Mouse (Mus musculus): ENCODE measurements at regions not wholly inside any gene's neighbourhood (a gene's known extent, or its start where the extent isn't known, plus 50 kb on each side); places are given as distances from the start of the nearest gene placed in this dataset.
"Not testable (repeated sequence)": the region's sequence is repeated elsewhere in the genome, so short reads cannot be mapped to it uniquely, and the experiment has no call there.

DNA sequence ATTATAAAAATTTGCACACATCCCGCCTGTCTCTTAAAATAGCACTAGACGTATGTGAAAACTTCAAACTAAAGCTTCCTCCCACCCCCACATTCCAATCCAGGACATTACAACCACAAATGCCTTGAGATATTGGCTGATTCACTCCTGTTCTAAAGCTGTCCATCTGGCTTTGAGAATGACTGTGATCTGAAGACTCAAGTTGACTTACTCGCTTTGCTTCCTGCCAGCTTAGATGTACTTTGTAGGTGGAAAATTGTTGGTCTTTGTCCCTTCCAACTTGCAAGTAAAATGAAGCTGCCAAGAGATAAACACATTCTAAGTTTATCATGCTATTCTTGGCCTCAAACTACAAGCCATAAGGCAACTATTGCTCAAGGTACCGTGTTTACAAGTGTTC lies 779.7 kb downstream of the Cetn3 start:
- DNase-seq (ENCODE audit: low spot score in 2 of 2), result peak in 1 of 2 experiments; percentile 18
- intact Hi-C loops (cut with DNase I), result no loop called here

DNA sequence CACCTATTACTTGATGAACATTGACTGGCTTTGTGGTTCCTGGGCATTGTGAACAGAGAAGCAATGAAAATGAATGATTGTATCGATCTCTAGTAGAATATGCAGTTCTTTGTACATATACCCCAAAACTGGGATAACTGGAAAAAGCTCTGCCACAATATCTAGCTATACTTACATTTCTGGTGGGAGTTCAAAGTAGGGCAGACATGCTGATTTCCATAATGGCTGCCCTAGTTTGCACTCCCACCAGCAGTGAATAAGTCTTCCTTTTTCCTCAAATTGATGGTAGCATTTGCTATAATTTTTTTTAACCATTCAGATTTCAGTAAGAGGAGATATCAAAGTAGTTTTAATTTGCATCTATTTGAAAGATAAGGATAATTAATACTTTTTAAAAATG lies 788.0 kb downstream of the Cetn3 start:
- no peak for DNase-seq (ENCODE audit: low spot score in 2 of 2)
- intact Hi-C loops (cut with DNase I), result no loop called here

DNA sequence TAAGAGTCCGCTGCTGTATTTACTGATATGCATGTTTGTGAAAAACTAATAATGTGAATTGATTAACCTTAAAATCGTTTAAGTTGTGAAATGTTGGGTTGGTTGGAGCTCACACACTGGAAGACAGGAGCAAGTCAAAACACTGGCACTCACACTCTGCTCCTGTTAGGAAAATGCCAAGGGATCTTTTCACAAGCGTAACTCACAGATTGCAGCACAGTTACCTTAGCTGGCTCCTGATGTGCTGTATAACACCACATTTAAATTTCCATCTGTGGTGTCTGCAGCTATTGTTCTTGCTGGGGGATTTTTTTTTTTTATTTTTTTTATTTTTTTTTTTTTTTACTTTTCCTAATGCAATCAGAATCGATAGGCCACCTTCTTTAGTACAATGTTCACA lies 795.1 kb downstream of the Cetn3 start:
- no peak for DNase-seq (ENCODE audit: low spot score in 2 of 2)
- intact Hi-C loops (cut with DNase I), result no loop called here

DNA sequence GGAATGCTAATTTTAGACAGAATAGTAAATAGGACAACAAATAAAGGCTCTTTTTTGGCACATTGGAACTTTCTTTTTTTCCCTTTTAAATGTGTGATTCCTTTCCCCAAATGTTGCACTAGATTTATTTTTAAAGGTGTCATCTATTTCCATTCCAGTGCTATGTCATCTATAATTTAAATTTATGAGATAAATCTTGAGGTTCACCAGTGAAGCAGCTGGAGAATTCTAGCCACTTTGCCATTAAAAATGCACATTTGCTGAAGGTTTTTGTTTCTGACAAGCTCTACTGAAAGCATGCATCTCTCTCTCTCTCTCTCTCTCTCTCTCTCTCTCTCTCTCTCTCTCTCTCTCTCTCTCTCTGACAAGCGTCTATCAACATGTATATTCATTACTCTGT lies 803.5 kb downstream of the Cetn3 start:
- DNase-seq (ENCODE audit: low spot score in 2 of 2), result no peak
- intact Hi-C loops (cut with DNase I), result loop anchor here (10.0 kb wide), 1 partner anchor 642 kb away; no protein-coding TSS in a partner anchor

DNA sequence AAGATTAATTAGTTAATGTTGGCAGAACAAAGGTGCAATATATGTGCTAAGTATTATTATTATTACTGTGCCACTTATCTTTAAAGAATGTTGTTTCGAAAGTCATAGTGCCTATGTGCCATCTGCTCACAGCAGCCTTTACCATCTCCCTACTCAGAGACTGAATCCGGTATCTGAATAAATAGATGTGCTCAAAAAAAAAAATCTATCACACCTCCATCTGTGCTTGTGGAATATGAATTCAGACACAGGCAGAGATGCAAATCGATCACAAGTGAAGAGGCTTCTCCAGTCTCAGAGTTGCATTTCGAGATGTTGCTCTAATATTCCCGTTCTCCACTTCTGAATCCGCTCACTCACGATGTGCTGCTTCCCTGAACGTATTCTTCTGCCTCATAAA lies 811.0 kb downstream of the Cetn3 start:
- intact Hi-C loops (cut with DNase I), result no loop called here
- peak; percentile 11 to 17 for DNase-seq (ENCODE audit: low spot score in 2 of 2)

DNA sequence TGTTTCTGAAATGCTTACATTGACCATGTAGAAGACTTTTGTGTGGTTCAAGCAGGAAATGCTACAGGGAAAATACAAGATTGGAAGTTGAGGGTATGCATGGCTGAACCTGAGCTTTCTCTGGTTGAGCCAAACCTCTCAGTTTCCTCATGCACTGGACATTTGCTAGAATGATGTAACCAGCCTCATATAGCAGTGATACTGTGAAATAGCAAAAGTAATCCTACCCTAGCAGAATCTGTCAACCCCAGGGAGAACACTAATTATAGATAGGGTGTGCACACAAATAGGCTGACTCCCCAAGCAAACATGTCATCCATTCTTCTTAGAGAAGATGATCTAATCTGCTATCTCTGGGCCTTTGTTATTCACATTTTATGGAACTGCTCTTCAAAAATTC lies 812.7 kb downstream of the Cetn3 start:
- no peak for DNase-seq (ENCODE audit: low spot score in 2 of 2)
- intact Hi-C loops (cut with DNase I), result no loop called here

DNA sequence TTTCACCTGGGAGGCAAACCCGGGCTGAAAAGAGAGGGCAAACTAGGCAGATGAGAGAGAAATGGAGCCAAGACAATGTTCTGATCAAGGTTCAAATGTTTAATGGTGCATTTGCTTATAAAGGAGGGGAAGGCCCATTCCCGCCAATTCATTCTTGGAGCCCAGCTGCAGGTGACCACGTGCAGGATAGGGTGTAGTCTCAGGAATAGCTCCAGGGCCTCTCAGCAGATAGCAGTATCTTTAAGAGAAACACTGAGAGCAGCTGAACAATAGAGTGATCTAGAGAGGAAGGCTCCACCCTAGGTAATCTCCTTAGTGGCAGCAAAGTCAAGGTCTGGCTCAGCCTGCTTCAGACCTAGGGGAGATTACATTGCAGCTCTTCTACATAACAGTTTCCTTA lies 823.0 kb downstream of the Cetn3 start:
- DNase-seq (ENCODE audit: low spot score in 2 of 2); intact Hi-C loops (cut with DNase I): not testable (repeated sequence)

DNA sequence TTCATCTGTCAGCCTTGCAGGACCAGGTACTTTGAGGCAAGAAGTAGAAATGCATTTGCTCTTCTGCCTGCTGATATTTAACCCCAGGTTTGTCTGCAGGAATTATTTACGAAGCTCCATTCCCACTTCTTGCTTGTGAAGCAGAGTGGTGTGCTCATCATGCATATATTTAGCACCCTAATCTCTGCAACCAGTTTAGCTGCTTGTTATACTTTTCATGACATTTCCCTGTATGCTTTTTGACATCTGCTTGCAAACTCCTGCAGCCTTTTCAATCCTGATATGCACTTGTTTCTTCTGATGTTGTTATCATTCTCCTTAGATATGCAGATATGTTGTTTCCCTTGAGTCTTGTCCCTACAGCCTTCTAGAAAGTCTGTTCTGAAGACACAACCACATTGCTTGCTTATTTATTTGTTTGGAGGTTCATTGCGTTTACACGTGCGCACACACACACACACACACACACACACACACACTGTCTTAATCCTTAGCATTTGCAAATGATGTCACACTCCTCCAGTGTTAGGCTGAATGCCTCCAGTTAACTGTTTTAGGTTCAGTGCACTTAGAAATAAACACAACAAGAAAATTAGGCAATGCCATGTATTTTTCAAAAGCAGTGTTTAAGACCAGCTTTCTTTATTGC lies 836.3 kb downstream of the Cetn3 start:
- intact Hi-C loops (cut with DNase I), result no loop called here
- no peak for DNase-seq (ENCODE audit: low spot score in 2 of 2)

DNA sequence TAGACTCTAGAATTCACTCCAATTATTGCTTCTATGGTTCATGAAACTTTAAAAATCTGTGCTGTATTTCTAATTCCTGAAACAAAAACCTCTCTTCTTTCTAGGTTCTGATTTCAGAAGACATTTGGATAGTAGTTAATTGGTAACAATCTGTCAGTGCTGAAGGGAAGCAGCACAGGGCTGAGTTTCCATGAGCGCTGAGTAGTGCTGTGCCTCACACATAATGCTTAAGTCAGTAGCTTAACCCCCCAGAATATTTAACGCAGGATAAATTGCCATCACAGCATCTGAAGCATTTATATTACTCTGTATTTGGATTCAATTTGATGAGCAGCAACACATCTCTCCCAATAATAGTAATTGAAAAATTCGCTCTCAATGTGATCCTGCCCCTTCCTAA lies 837.2 kb downstream of the Cetn3 start:
- no peak for DNase-seq (ENCODE audit: low spot score in 2 of 2)
- intact Hi-C loops (cut with DNase I), result no loop called here

DNA sequence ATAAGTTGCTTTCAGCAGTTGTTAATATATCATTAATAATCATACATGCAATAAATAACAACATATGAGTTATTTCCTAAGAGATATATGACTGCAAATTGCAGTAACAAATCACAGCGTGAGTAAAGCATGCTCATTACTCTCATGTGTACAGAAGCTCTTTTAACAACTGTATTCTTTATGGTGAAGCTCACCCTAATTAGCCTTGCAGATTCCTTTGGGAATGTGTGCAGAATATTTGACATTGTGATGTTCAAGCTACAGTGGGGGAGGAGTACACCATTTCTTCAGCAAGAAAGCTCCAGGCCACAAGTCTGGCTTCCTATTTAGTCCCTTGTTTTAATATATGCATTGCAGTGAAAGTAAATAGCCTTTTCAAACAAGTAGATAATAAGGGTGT lies 837.9 kb downstream of the Cetn3 start:
- intact Hi-C loops (cut with DNase I), result no loop called here
- DNase-seq (ENCODE audit: low spot score in 2 of 2), result no peak

DNA sequence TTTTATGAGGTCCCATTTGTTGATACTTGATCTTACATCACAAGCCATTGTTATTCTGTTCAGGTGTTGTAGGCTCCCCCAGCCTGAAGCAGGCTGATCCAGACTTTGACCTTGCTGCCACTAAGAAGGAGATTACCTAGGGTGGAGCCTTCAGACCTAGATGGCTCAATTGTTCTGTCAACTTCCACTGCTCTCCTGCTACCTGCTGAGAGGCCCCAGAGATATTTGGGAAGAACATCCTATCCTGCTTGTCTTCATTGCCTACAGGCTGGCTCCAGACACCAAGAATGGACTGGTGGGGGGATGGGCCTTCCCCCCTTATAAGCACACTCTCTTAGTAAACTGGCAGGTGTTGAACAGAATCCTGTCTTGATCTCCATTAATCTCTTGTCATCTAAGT lies 845.9 kb downstream of the Cetn3 start:
- DNase-seq (ENCODE audit: low spot score in 2 of 2); intact Hi-C loops (cut with DNase I): not testable (repeated sequence)

All from left cerebral cortex, postnatal 36 days (tissue).